Mouse (Mus musculus): ENCODE data around the gene Prpf40b.

GRCm38 (mm10) chr15:99296213-99296612 lies 1.3 kb downstream of the Prpf40b start:
- TF ChIP-seq POLR2A (IDR thresholded peaks at IDR 0.05; ENCODE audit: extremely low read depth, insufficient read depth, low read length), result no peak
- TF ChIP-seq CTCF (IDR thresholded peaks at IDR 0.05; ENCODE audit: extremely low read depth, insufficient read depth, low read length), result no peak

Measured in cortical plate, adult 2 months (tissue).